In the genomic region with DNA sequence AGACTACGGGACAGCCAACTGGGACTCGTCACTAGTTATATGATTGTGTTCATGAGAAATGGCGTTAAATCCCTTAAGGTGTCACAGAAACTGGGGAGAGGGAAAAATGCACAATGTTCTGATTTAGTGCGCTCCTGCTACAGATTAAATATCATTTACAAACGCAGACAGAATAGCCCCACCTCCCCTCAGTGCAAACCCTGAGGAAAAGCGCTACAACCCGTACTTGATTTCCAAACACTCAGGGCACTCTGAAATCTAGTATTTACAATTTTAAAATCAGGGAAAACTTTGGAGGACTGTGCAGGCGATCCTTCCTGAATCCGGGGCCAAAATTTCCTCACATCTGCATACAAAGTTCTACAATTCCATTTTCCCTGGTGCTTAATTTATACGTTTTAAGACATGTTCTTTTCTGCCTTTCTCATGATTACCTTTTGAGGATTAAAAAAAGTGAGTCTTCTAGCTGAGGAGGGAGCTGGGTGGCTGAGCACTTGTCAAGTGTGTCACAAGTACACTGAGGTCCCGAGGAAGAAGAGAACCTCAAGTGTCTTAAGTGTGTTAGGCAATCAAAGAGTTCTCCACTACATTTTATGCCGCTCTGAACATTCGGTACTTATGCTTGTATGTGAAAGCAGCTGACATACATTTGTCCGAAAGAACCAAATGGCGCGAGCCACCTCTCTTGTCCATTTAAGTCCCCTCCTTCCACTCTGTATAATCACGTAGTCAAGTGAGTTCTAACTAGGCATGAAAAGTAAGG, we compare ENCODE assay signal across 18 mouse cellular contexts.
"Had no signal": no experiment of that assay in that cellular context is flagged by ENCODE, and none has a peak within 500 bp of the region (broad histone marks: within the 10 kb centered on the region; RNA-seq: fewer than 3 reads in every experiment).

No protein-coding gene starts in this region.

- DNase-seq: kidney, adult 11 months; kidney, adult 8-10 months; kidney, postnatal 10 days; kidney, postnatal 36 days; layer of hippocampus, postnatal 36 days; left cerebral cortex, postnatal 4 days; thymus, adult 2 months; thymus, postnatal 14 days had no signal

- H3K27me3 ChIP-seq: intestine, embryonic 15.5 days; kidney, embryonic 15.5 days; limb, embryonic 12.5 days; limb, embryonic 15.5 days; liver, embryonic 12.5 days; liver, embryonic 15.5 days had no signal

- ATAC-seq: intestine, embryonic 15.5 days; liver, embryonic 12.5 days; midbrain, embryonic 13.5 days had no signal

- H3K4me2 ChIP-seq: intestine, embryonic 15.5 days; kidney, embryonic 15.5 days; limb, embryonic 12.5 days; limb, embryonic 15.5 days; liver, embryonic 12.5 days; liver, embryonic 15.5 days; midbrain, embryonic 13.5 days had no signal

- H3K9ac ChIP-seq: intestine, embryonic 15.5 days; kidney, embryonic 15.5 days; limb, embryonic 12.5 days; limb, embryonic 15.5 days; liver, embryonic 12.5 days; liver, embryonic 15.5 days; midbrain, embryonic 13.5 days had no signal

- H3K4me3 ChIP-seq: intestine, embryonic 15.5 days; kidney, embryonic 15.5 days; left cerebral cortex, adult 2 months; limb, embryonic 12.5 days; limb, embryonic 15.5 days; liver, embryonic 12.5 days; liver, embryonic 15.5 days; midbrain, embryonic 13.5 days had no signal

- H3K9me3 ChIP-seq: intestine, embryonic 15.5 days; kidney, embryonic 15.5 days; limb, embryonic 12.5 days; limb, embryonic 15.5 days; liver, embryonic 12.5 days; liver, embryonic 15.5 days; midbrain, embryonic 13.5 days had no signal

- H3K4me1 ChIP-seq: intestine, embryonic 15.5 days had no signal

- H3K27ac ChIP-seq: kidney, embryonic 15.5 days; left cerebral cortex, adult 2 months; limb, embryonic 12.5 days; limb, embryonic 15.5 days; liver, embryonic 12.5 days; liver, embryonic 15.5 days; macrophage; midbrain, embryonic 13.5 days; stomach, postnatal 0 days had no signal

- H3K36me3 ChIP-seq: midbrain, embryonic 13.5 days had no signal
